Mouse (Mus musculus): ENCODE data around the gene Cyp3a57. TPM values are rescaled to one million over a fixed set of nuclear protein-coding genes. Genes with fewer than 3 reads are reported as not detected.

The Cyp3a57 gene
- total RNA-seq, 1 experiment, result not detected

- Histone ChIP-seq H3K27ac (ENCODE audit: insufficient read depth, low read depth, low read length, poor library complexity, severe bottlenecking) (no peak overlapping the region), H3K36me3 (ENCODE audit: control insufficient read depth, insufficient read depth, low read length, poor library complexity, severe bottlenecking) (no peaks in the 10 kb centered on the region), H3K4me1 (ENCODE audit: control insufficient read depth in 2 of 2, insufficient read depth in 2 of 2, low read length in 2 of 2, poor library complexity in 1 of 2) (no peaks in the 10 kb centered on the region), H3K4me3 (ENCODE audit: insufficient read depth in 1 of 2, low read depth in 1 of 2, low read length in 2 of 2, poor library complexity in 1 of 2, severe bottlenecking in 1 of 2) (no peak overlapping the region), H3K9me3 (ENCODE audit: control insufficient read depth, insufficient read depth, low read depth, low read length) (no peaks in the 10 kb centered on the region), H3K9ac (ENCODE audit: insufficient read depth, low read depth, low read length, poor library complexity, severe bottlenecking) (no peak overlapping the region)
- no peak for TF ChIP-seq HCFC1 (IDR thresholded peaks at IDR 0.05; ENCODE audit: borderline replicate concordance, insufficient read depth, low read length)
- no peak for TF ChIP-seq ZNF384 (IDR thresholded peaks at IDR 0.05; ENCODE audit: low read depth, low read length)
- DNase-seq (ENCODE audit: low read depth, low spot score), result no peak
- in situ Hi-C loops (cut with MboI; ENCODE audit: low sequenced_read_pairs in 2 of 2, unreplicated experiment in 2 of 2), result no loop called here
These were observed 77.2 kb downstream of the Cyp3a57 start for GRCm38 (mm10) chr5:145422287-145422686.

DNA sequence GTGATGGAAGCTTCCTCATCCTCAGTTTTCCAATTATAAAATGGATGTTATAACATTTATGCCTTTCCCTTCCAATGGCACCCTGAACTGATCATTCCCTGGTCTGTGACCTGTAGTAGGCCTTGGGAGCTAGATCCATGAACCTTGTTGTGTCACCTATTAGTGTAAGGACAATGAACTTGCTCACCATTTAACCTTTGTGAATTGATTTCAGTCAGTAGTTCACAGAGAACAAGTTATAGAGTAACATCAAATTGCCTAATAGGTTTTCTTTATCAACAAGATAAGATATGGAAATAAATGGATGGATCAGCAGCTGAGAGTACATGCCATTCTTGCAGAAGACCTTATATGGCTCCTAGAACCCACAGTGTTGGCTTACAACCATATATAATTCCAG, 85.9 kb downstream of the Cyp3a57 start:
- Histone ChIP-seq H3K9me3 (ENCODE audit: control insufficient read depth, insufficient read depth, low read depth, low read length) (no peaks in the 10 kb centered on the region), H3K9ac (ENCODE audit: insufficient read depth, low read depth, low read length, poor library complexity, severe bottlenecking) (no peak overlapping the region), H3K4me1 (ENCODE audit: control insufficient read depth in 2 of 2, insufficient read depth in 2 of 2, low read length in 2 of 2, poor library complexity in 1 of 2) (no peaks in the 10 kb centered on the region), H3K4me3 (ENCODE audit: insufficient read depth in 1 of 2, low read depth in 1 of 2, low read length in 2 of 2, poor library complexity in 1 of 2, severe bottlenecking in 1 of 2) (no peak overlapping the region), H3K27ac (ENCODE audit: insufficient read depth, low read depth, low read length, poor library complexity, severe bottlenecking) (no peak overlapping the region), H3K36me3 (ENCODE audit: control insufficient read depth, insufficient read depth, low read length, poor library complexity, severe bottlenecking) (no peaks in the 10 kb centered on the region)
- in situ Hi-C loops (cut with MboI; ENCODE audit: low sequenced_read_pairs in 2 of 2, unreplicated experiment in 2 of 2), result no loop called here
- no peak for DNase-seq (ENCODE audit: low read depth, low spot score)
- no peak for TF ChIP-seq CHD2 (IDR thresholded peaks at IDR 0.05; ENCODE audit: low read depth, low read length)
- TF ChIP-seq ZNF384 (IDR thresholded peaks at IDR 0.05; ENCODE audit: low read depth, low read length), result no peak
- no peak for TF ChIP-seq MAFK (IDR thresholded peaks at IDR 0.05; ENCODE audit: insufficient read depth, low read depth, low read length)
- TF ChIP-seq HCFC1 (IDR thresholded peaks at IDR 0.05; ENCODE audit: borderline replicate concordance, insufficient read depth, low read length), result no peak
- no peak for TF ChIP-seq ZC3H11A (IDR thresholded peaks at IDR 0.05; ENCODE audit: borderline replicate concordance, low read depth, low read length)

GRCm38 (mm10) chr5:145433688-145434087, 88.6 kb downstream of the Cyp3a57 start:
- Histone ChIP-seq H3K36me3 (ENCODE audit: control insufficient read depth, insufficient read depth, low read length, poor library complexity, severe bottlenecking) (no peaks in the 10 kb centered on the region), H3K27ac (ENCODE audit: insufficient read depth, low read depth, low read length, poor library complexity, severe bottlenecking) (no peak overlapping the region), H3K4me3 (ENCODE audit: insufficient read depth in 1 of 2, low read depth in 1 of 2, low read length in 2 of 2, poor library complexity in 1 of 2, severe bottlenecking in 1 of 2) (no peak overlapping the region), H3K9ac (ENCODE audit: insufficient read depth, low read depth, low read length, poor library complexity, severe bottlenecking) (no peak overlapping the region), H3K4me1 (ENCODE audit: control insufficient read depth in 2 of 2, insufficient read depth in 2 of 2, low read length in 2 of 2, poor library complexity in 1 of 2) (no peaks in the 10 kb centered on the region), H3K9me3 (ENCODE audit: control insufficient read depth, insufficient read depth, low read depth, low read length) (no peaks in the 10 kb centered on the region)
- no peak for TF ChIP-seq ZC3H11A (IDR thresholded peaks at IDR 0.05; ENCODE audit: borderline replicate concordance, low read depth, low read length)
- TF ChIP-seq ZNF384 (IDR thresholded peaks at IDR 0.05; ENCODE audit: low read depth, low read length), result no peak
- no peak for TF ChIP-seq CHD2 (IDR thresholded peaks at IDR 0.05; ENCODE audit: low read depth, low read length)
- TF ChIP-seq MAFK (IDR thresholded peaks at IDR 0.05; ENCODE audit: insufficient read depth, low read depth, low read length), result no peak
- TF ChIP-seq HCFC1 (IDR thresholded peaks at IDR 0.05; ENCODE audit: borderline replicate concordance, insufficient read depth, low read length), result no peak
- in situ Hi-C loops (cut with MboI; ENCODE audit: low sequenced_read_pairs in 2 of 2, unreplicated experiment in 2 of 2), result no loop called here
- no peak for DNase-seq (ENCODE audit: low read depth, low spot score)

Other genes starting within 250 kb of the Cyp3a57 start
- gene Arpc1b, start 231.1 kb upstream of the Cyp3a57 start, total RNA-seq (2012; rRNA removed), result 185 and 249 TPM in 2 replicates
- gene Pdap1, start 205.0 kb upstream of the Cyp3a57 start, total RNA-seq (2012; rRNA removed), result 89.3 and 108 TPM in 2 replicates
- 124 and 168 TPM in 2 replicates for gene Bud31, start 204.9 kb upstream of the Cyp3a57 start, total RNA-seq (2012; rRNA removed)
- gene Ptcd1, start 178.2 kb upstream of the Cyp3a57 start, total RNA-seq (2012; rRNA removed), result 12.8 and 14.3 TPM in 2 replicates
- 73.2 and 74.4 TPM in 2 replicates for gene Cpsf4, start 178.1 kb upstream of the Cyp3a57 start, total RNA-seq (2012; rRNA removed)
- gene Atp5j2, start 153.2 kb upstream of the Cyp3a57 start, total RNA-seq (2012; rRNA removed), result 537 and 605 TPM in 2 replicates
- 5.5 TPM in 2 replicates for gene Zkscan14, start 143.4 kb upstream of the Cyp3a57 start, total RNA-seq (2012; rRNA removed)
- gene Zkscan5, start 140.7 kb upstream of the Cyp3a57 start, total RNA-seq (2012; rRNA removed), result 16.9 and 18.0 TPM in 2 replicates
- gene Zfp655, start 113.6 kb upstream of the Cyp3a57 start, total RNA-seq (2012; rRNA removed), result 31.4 and 36.1 TPM in 2 replicates
- gene Zscan25, start 64.8 kb upstream of the Cyp3a57 start, total RNA-seq (2012; rRNA removed), result 16.8 and 22.5 TPM in 2 replicates
- gene Cyp3a16, start 124.4 kb downstream of the Cyp3a57 start, total RNA-seq (2012; rRNA removed), result not detected in 2 replicates
- gene Cyp3a41b, start 239.5 kb downstream of the Cyp3a57 start, total RNA-seq (2012; rRNA removed), result not detected in 2 replicates

Data from ES-E14 (cell line).